Mouse (Mus musculus): ENCODE data around the gene P4htm.
A peak's percentile ranks its signal among the peaks of the same experiment; 100 is the strongest.

- no peak for TF ChIP-seq CTCF (IDR thresholded peaks at IDR 0.05; ENCODE audit: insufficient read depth, low read length)
- 0 out of 2 replicates have a peak, but pooled peaks have one; percentile 13 for TF ChIP-seq POLR2A (IDR thresholded peaks at IDR 0.05; ENCODE audit: borderline replicate concordance, extremely low read depth, low read depth, low read length)
Measured at GRCm38 (mm10) chr9:108596998-108597764, at the start of gene P4htm.

Data from lung, adult 2 months (tissue).